24 mouse cellular contexts compared by ENCODE assay signal in genomic region chr1:24793168-24793567, GRCm38 (mm10).
"Had no signal": no experiment of that assay in that cellular context is flagged by ENCODE, and none has a peak within 500 bp of the region (broad histone marks: within the 10 kb centered on the region; RNA-seq: fewer than 3 reads in every experiment).

No protein-coding gene starts in this region.

- H3K9me3 ChIP-seq: heart, embryonic 10.5 days; heart, embryonic 15.5 days; hindbrain, embryonic 13.5 days; hindbrain, embryonic 15.5 days; intestine, embryonic 15.5 days; limb, embryonic 15.5 days; liver, embryonic 12.5 days had no signal

- H3K27ac ChIP-seq: gastrocnemius, adult 2 months; heart, embryonic 10.5 days; heart, embryonic 13.5 days; heart, embryonic 15.5 days; hindbrain, embryonic 13.5 days; hindbrain, embryonic 15.5 days; hindbrain, postnatal 0 days; intestine, embryonic 15.5 days; layer of hippocampus, adult 2 months; left cerebral cortex, adult 2 months; limb, embryonic 15.5 days; liver, embryonic 12.5 days; liver, embryonic 14.5 days had no signal

- H3K4me3 ChIP-seq: gastrocnemius, adult 2 months; heart, embryonic 10.5 days; heart, embryonic 13.5 days; heart, embryonic 15.5 days; hindbrain, embryonic 13.5 days; hindbrain, embryonic 15.5 days; intestine, embryonic 15.5 days; left cerebral cortex, adult 2 months; limb, embryonic 15.5 days; liver, embryonic 12.5 days had no signal

- DNase-seq: gastrocnemius, adult 2 months; gastrocnemius, postnatal 10 days; gastrocnemius, postnatal 25 days; heart, adult 18-20 months; heart, postnatal 14 days; heart, postnatal 36 days; kidney, adult 18-20 months; kidney, adult 8-10 months; kidney, postnatal 10 days; kidney, postnatal 25 days; kidney, postnatal 4 days had no signal

- H3K27me3 ChIP-seq: heart, embryonic 13.5 days; heart, embryonic 15.5 days; hindbrain, embryonic 13.5 days; hindbrain, embryonic 15.5 days; intestine, embryonic 15.5 days; limb, embryonic 15.5 days; liver, embryonic 12.5 days had no signal

- ATAC-seq: hindbrain, postnatal 0 days; intestine, embryonic 15.5 days; intestine, postnatal 0 days; liver, embryonic 12.5 days had no signal

- H3K4me2 ChIP-seq: heart, embryonic 13.5 days; heart, embryonic 15.5 days; hindbrain, embryonic 13.5 days; hindbrain, embryonic 15.5 days; intestine, embryonic 15.5 days; limb, embryonic 15.5 days; liver, embryonic 12.5 days had no signal

- H3K4me1 ChIP-seq: heart, embryonic 10.5 days; heart, embryonic 13.5 days; heart, embryonic 15.5 days; hindbrain, embryonic 13.5 days; hindbrain, embryonic 15.5 days; intestine, embryonic 15.5 days; limb, embryonic 15.5 days; liver, embryonic 12.5 days had no signal

- H3K36me3 ChIP-seq: heart, embryonic 10.5 days; heart, embryonic 13.5 days; heart, embryonic 15.5 days; hindbrain, embryonic 13.5 days; hindbrain, embryonic 15.5 days; intestine, embryonic 15.5 days; limb, embryonic 15.5 days; liver, embryonic 12.5 days had no signal

- H3K9ac ChIP-seq: heart, embryonic 13.5 days; heart, embryonic 15.5 days; hindbrain, embryonic 13.5 days; hindbrain, embryonic 15.5 days; intestine, embryonic 15.5 days; limb, embryonic 15.5 days; liver, embryonic 12.5 days; liver, embryonic 14.5 days had no signal
